Comparison of ENCODE assay signal across 14 mouse cellular contexts in the genomic region with DNA sequence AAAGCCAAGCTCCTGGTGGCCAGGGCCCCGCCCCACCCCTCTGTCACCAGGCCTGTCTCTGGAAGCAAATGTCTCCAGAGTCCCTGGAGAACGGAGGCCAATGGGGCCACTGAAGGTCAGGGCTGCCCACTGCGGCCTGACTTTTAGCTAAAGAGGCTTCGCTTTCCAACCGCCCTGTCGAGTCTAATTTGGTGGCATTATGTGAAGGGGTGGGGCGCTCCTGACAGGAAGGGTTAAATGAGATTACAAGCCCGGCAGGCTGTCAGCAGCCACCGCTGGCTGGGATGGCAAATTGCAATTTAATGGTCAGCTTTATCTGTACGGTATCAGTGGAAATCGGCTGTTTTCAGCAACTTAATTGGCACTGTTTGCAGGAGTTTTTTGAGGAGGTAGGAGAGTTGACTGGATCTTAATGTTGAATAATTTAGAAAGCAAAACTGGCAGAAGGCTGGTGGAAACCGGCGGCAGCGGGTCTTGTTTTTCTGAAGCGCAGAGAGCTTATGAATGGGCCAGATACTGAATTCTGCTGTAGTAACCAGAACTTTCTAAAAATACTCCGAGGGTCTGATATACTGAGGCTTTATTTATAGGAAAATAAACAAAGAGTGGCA. TPM values are rescaled to one million over a fixed set of nuclear protein-coding genes. Genes with fewer than 3 reads are reported as not detected.
A peak's percentile ranks its signal among the peaks of the same experiment; 100 is the strongest.
DNase-seq lines count a peak whose midpoint lies in the region; ATAC-seq and TF ChIP-seq lines count a peak whose summit lies in the region.
"Had no signal": no experiment of that assay in that cellular context is flagged by ENCODE, and none has a peak within 500 bp of the region (broad histone marks: within the 10 kb centered on the region; RNA-seq: fewer than 3 reads in every experiment).

No protein-coding gene starts in this region.

- 6% methylated on average over 16 of the region's 16 CpGs for WGBS in forebrain, embryonic 16.5 days
- 18% methylated on average over 16 of the region's 16 CpGs for WGBS in midbrain, embryonic 12.5 days
- WGBS in intestine, postnatal 0 days: 38% methylated on average over 16 of the region's 16 CpGs

- H3K36me3 ChIP-seq in forebrain, embryonic 16.5 days (ENCODE audit: control insufficient read depth, insufficient read depth): no peaks in the 10 kb centered on the region
- no peaks in the 10 kb centered on the region for H3K36me3 ChIP-seq in midbrain, embryonic 12.5 days
- no peaks in the 10 kb centered on the region for H3K36me3 ChIP-seq in intestine, postnatal 0 days (ENCODE audit: control insufficient read depth, insufficient read depth)
- H3K36me3 ChIP-seq: embryonic facial prominence, embryonic 15.5 days; lung, embryonic 15.5 days had no signal

- H3K9me3 ChIP-seq in forebrain, embryonic 16.5 days (ENCODE audit: control insufficient read depth, low read length): no peaks in the 10 kb centered on the region
- no peaks in the 10 kb centered on the region for H3K9me3 ChIP-seq in midbrain, embryonic 12.5 days
- no peaks in the 10 kb centered on the region for H3K9me3 ChIP-seq in intestine, postnatal 0 days (ENCODE audit: control insufficient read depth)
- H3K9me3 ChIP-seq: embryonic facial prominence, embryonic 15.5 days; lung, embryonic 15.5 days had no signal

- ATAC-seq in forebrain, embryonic 16.5 days: no peak
- ATAC-seq in midbrain, embryonic 12.5 days (ENCODE audit: low FRiP score, low read depth): peak; percentile 14; the same call in 1 of the 2 replicates
- ATAC-seq in intestine, postnatal 0 days: no peak

- H3K27me3 ChIP-seq in forebrain, embryonic 16.5 days (replicated peaks; ENCODE audit: control insufficient read depth, insufficient read depth, low read length): peaks cover 3% of the 10 kb centered on the region; the same call in 1 of the 2 replicates
- H3K27me3 ChIP-seq in midbrain, embryonic 12.5 days: peaks cover 93% of the 10 kb centered on the region
- H3K27me3 ChIP-seq in intestine, postnatal 0 days (replicated peaks; ENCODE audit: control insufficient read depth, insufficient read depth, low read length): peaks cover 5% of the 10 kb centered on the region; the same call in 1 of the 2 replicates

- H3K4me1 ChIP-seq in forebrain, embryonic 16.5 days (replicated peaks; ENCODE audit: control insufficient read depth, insufficient read depth, low read length): peaks cover 71% of the 10 kb centered on the region
- H3K4me1 ChIP-seq in midbrain, embryonic 12.5 days: peaks cover 77% of the 10 kb centered on the region
- H3K4me1 ChIP-seq in intestine, postnatal 0 days (replicated peaks; ENCODE audit: control insufficient read depth, insufficient read depth, low read length): no peaks in the 10 kb centered on the region

- TF ChIP-seq POLR2A in brain, embryonic 14.5 days (IDR thresholded peaks at IDR 0.05; ENCODE audit: borderline replicate concordance, extremely low read depth, insufficient read depth, insufficient read length, poor library complexity, severe bottlenecking): no peak

- H3K27ac ChIP-seq in forebrain, embryonic 16.5 days (ENCODE audit: low read length): peak overlapping the region; percentile 79
- no peak overlapping the region for H3K27ac ChIP-seq in midbrain, embryonic 12.5 days (replicated peaks)
- H3K27ac ChIP-seq in intestine, postnatal 0 days (ENCODE audit: low read depth, low read length): no peak overlapping the region
- H3K27ac ChIP-seq: embryonic facial prominence, embryonic 15.5 days; lung, embryonic 15.5 days had no signal

- DNase-seq in adrenal gland, adult (ENCODE audit: inconsistent age in 2 of 2, low spot score in 1 of 2): peak; percentile 17 to 64
- DNase-seq in adrenal gland, adult 8-10 months: no peak
- DNase-seq in brain, embryonic 14.5 days (ENCODE audit: low read depth): peak; percentile 84
- no peak for DNase-seq in layer of hippocampus, postnatal 14 days (ENCODE audit: low spot score in 2 of 2)
- DNase-seq in layer of hippocampus, postnatal 36 days: no peak
- DNase-seq: gastrocnemius, postnatal 25 days; kidney, adult 18-20 months had no signal

- peak overlapping the region; percentile 39 for H3K9ac ChIP-seq in forebrain, embryonic 16.5 days (replicated peaks; ENCODE audit: low read depth, low read length)
- H3K9ac ChIP-seq in midbrain, embryonic 12.5 days (replicated peaks): no peak overlapping the region
- H3K9ac ChIP-seq in intestine, postnatal 0 days (ENCODE audit: low read depth, low read length): no peak overlapping the region
- H3K9ac ChIP-seq: embryonic facial prominence, embryonic 15.5 days; lung, embryonic 15.5 days had no signal

- peak overlapping the region; percentile 37 for H3K4me2 ChIP-seq in forebrain, embryonic 16.5 days (ENCODE audit: low read length)
- H3K4me2 ChIP-seq in midbrain, embryonic 12.5 days (replicated peaks): peak overlapping the region; percentile 31
- H3K4me2 ChIP-seq in intestine, postnatal 0 days (replicated peaks; ENCODE audit: low read depth): no peak overlapping the region
- H3K4me2 ChIP-seq: embryonic facial prominence, embryonic 15.5 days; lung, embryonic 15.5 days had no signal

- H3K4me3 ChIP-seq in forebrain, embryonic 16.5 days (replicated peaks; ENCODE audit: low read length): peak overlapping the region; percentile 28
- no peak overlapping the region for H3K4me3 ChIP-seq in midbrain, embryonic 12.5 days
- H3K4me3 ChIP-seq in intestine, postnatal 0 days (ENCODE audit: low read depth, low read length): no peak overlapping the region
- H3K4me3 ChIP-seq: embryonic facial prominence, embryonic 15.5 days; lung, embryonic 15.5 days had no signal

- no peak for TF ChIP-seq CTCF in brain, embryonic 14.5 days (IDR thresholded peaks at IDR 0.05; ENCODE audit: borderline replicate concordance, extremely low read depth, insufficient read depth, insufficient read length)
- no peak for TF ChIP-seq CTCF in intestine, postnatal 0 days (IDR thresholded peaks at IDR 0.05; ENCODE audit: low read depth)

RNA-seq across cellular contexts. Expression of a gene that starts 46.5 kb away (rescaled TPM):
- not detected for total RNA-seq in adrenal gland, adult 8-10 months (2022)
- polyA plus RNA-seq in brain, embryonic 14.5 days (2012; rRNA removed): 0.11 and 0.29 TPM in 2 replicates
- 0.17 and 0.77 TPM in 2 replicates for polyA plus RNA-seq in forebrain, embryonic 16.5 days (2015; fragmentation: Nextera tagmentation; extraction: Ambion mirVana)
- 0.22 TPM in 1 of 2 replicates, not detected in the other for polyA plus RNA-seq in midbrain, embryonic 12.5 days (2016; fragmentation: Nextera tagmentation; extraction: Ambion mirVana)
- polyA plus RNA-seq in intestine, postnatal 0 days (2015; fragmentation: Nextera tagmentation; extraction: Ambion mirVana): not detected in 2 replicates
- total RNA-seq in layer of hippocampus, postnatal 14 days (2021): under 1 TPM in 1 of 2 experiments, not detected in 1; 0.26 TPM
- total RNA-seq in layer of hippocampus, postnatal 36 days (2021): not detected
- total RNA-seq: gastrocnemius, postnatal 25 days; MEL had no signal
- polyA plus RNA-seq: embryonic facial prominence, embryonic 15.5 days; lung, embryonic 15.5 days; neural tube, embryonic 14.5 days had no signal

Comparison
In these comparisons a context has a peak if more than half of its experiments do, and no peak if none do; other contexts are left out.
1. DNase-seq: peak in adrenal gland, adult (2 of 2) and brain, embryonic 14.5 days (single experiment); none in adrenal gland, adult 8-10 months (single experiment), layer of hippocampus, postnatal 14 days (0 of 2) and layer of hippocampus, postnatal 36 days (0 of 2).